Mouse (Mus musculus) brain, adult 10 weeks (tissue): ENCODE measurements around the gene Itgb1. TPM values are rescaled to one million over a fixed set of nuclear protein-coding genes. Genes with fewer than 3 reads are reported as not detected.

Source experiments
- polyA plus RNA-seq: library from polyadenylated mRNA; stranded (reverse); fragments of 350-450 nt; fragmentation: Illumina TruSeq; extraction: RNeasy Lipid Tissue Mini Kit (QIAGEN cat#74804); gene quantifications from one replicate; pipeline ENCODE4 v1.2.3, GENCODE M21; 2015; ENCODE audit warnings: low read depth, low replicate concordance

Itgb1 gene
- polyA plus RNA-seq, result 45.5 TPM

DNA sequence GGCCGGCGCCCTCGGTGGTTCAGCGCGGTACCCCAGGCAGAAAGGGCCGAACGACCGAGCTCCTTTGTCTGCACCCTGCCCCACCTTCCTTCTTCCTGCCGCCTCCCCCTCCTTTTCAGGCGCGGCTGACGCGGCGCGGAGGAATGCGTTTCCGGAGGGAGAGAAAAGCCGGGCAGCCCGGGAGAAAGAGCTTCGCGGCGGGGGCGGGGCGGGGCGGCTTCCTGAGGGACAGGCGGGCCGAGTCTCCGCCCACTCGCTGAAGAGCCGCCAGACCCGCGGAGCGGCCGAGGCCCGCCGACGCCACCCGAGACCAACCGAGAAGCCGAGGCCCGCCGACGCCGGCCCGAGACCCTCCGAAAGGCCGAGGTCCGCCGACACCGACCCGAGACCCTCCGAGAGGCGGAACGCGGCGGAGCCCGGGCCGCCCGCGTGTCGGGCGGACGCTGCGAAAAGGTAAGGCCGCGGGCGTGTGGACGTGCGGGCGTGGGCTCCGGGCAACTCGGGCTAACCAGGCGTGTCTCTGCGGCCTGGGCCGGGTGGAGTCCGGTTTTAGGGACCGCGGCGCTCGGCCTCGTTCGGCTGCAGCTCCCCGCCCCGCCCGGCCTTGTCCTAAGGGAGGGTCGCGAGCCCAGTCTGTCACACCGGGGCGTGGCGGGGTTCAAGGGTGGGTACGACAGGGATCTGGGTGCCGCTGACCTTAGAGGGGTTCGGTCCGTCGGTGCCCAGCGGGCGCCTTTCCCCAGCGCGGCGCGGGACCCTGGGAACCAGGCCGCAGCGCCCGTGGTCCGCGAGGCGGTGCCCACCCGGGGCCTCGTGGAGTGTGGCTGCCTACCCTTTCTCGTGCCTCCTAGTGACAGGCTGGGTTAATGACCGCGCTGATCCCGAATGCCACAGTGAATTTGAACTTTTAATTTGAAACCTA lies at the start of gene Itgb1:
Gene Itgb1, plus strand, starts transcription at position 148 of the 922 bp plus-strand sequence.

Other genes starting within 250 kb of the Itgb1 start
- gene Gm3952, start 113.0 kb downstream of the Itgb1 start, polyA plus RNA-seq, result not detected